Mouse (Mus musculus): ENCODE measurements around the gene Phkb. TPM values are rescaled to one million over a fixed set of nuclear protein-coding genes. Genes with fewer than 3 reads are reported as not detected.

Gene Phkb
- polyA plus RNA-seq (2015; fragmentation: Illumina TruSeq; extraction: RNeasy Lipid Tissue Mini Kit (QIAGEN cat#74804); ENCODE audit: insufficient read depth, low replicate concordance) = 36.9 TPM

DNA sequence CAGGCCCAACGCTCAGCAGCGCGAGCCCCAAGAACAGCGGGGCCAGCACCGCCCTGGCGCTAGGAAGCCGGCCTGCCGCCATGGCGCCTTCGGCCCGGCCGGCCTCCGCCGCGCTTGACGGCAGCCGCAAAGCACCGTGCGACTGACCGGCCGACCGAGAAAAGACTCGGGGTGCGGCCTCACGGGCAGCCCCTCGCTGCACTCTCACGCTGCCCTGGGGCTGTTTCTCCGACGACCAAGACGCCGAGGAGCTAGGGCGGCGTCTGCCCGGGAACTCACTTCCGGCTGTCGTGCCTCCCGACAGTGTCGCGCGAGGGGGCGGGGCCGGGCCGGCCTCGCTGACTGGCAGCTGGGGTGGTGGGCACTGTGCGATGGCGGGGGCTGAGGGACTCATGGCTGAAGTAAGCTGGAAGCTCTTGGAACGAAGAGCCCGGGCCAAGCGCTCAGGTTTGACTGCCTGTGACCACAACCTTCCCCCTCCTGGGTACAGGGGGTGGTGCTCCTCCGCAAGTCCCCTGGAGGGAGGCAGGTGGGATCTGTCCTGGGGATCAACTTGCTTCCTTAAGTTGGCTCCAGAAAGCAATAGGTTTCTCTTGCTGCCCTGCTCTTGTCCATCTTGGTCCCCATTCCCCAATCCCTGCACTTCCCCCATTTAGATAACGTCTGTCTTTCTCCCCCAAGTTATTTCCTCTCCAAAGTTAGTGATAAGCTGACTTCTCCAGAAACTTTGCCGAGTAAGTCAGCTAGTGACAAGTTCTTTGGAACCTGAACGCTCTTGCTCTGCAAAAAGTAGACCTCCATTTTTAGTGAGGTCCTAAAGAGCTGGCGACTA, at the start of gene Phkb, which contains the start of gene Itfg1:
Gene Phkb, plus strand, starts transcription at position 303 of the 832 bp plus-strand sequence.
Gene Itfg1, minus strand, starts transcription at position 265 of the 832 bp plus-strand sequence.

Other genes starting within 250 kb of the Phkb start
- gene Neto2, start 140.0 kb upstream of the Phkb start, polyA plus RNA-seq (2015; fragmentation: Illumina TruSeq; extraction: RNeasy Lipid Tissue Mini Kit (QIAGEN cat#74804); ENCODE audit: insufficient read depth, low replicate concordance) = 3.8 TPM
- 55.1 TPM for gene Itfg1, start within 50 bp of the Phkb start, polyA plus RNA-seq (2015; fragmentation: Illumina TruSeq; extraction: RNeasy Lipid Tissue Mini Kit (QIAGEN cat#74804); ENCODE audit: insufficient read depth, low replicate concordance)

Data from spleen, adult 10 weeks (tissue).